Mouse (Mus musculus): ENCODE measurements at regions not wholly inside any gene's neighbourhood (a gene's known extent, or its start where the extent isn't known, plus 50 kb on each side); places are given as distances from the start of the nearest gene placed in this dataset.

GRCm38 (mm10) chr15:6934564-6934980 is 59.8 kb upstream of the Osmr start:
- DNase-seq (ENCODE audit: low read depth, low spot score): peak; percentile 88
- CTCF ChIA-PET: interaction anchor here (1.1 to 2.0 kb wide), 7 partner anchors 12 to 216 kb away, joined by 3 to 8 read pairs (median 3); no protein-coding TSS in a partner anchor

GRCm38 (mm10) chr15:6941491-6941890 is 66.7 kb upstream of the Osmr start:
- no peak for TF ChIP-seq CTCF (IDR thresholded peaks at IDR 0.05)
- ChIA-PET CTCF (no interaction called here), POLR2A (no interaction called here)
- DNase-seq (ENCODE audit: low read depth, low spot score): no peak
- no peak for ATAC-seq
- in situ Hi-C loops (cut with MboI; ENCODE audit: low pct_unique_long_range_greater_than_20kb): no loop called here
- H3K27me3 ChIP-seq: no peaks in the 10 kb centered on the region

More at GRCm38 (mm10) chr15:6934564-6934980, 59.8 kb upstream of the Osmr start:
- H3K27me3 ChIP-seq: no peaks in the 10 kb centered on the region
- TF ChIP-seq CTCF (IDR thresholded peaks at IDR 0.05): peak; percentile 44
- in situ Hi-C loops (cut with MboI; ENCODE audit: low pct_unique_long_range_greater_than_20kb): no loop called here
- peak; percentile 92 for ATAC-seq
- POLR2A ChIA-PET: interaction anchor here (0.6 kb wide), 1 partner anchor 1011 kb away, joined by 3 read pairs; no protein-coding TSS in a partner anchor

GRCm38 (mm10) chr15:6949236-6949635 is 74.5 kb upstream of the Osmr start:
- in situ Hi-C loops (cut with MboI; ENCODE audit: low pct_unique_long_range_greater_than_20kb): no loop called here
- H3K27me3 ChIP-seq: no peaks in the 10 kb centered on the region
- CTCF ChIA-PET: interaction anchor here (2.0 to 2.5 kb wide), 2 partner anchors 10 to 14 kb away, joined by 8 to 10 read pairs; no protein-coding TSS in a partner anchor
- POLR2A ChIA-PET: no interaction called here
- no peak for DNase-seq (ENCODE audit: low read depth, low spot score)
- ATAC-seq: no peak
- no peak for TF ChIP-seq CTCF (IDR thresholded peaks at IDR 0.05)

- CTCF ChIA-PET: interaction anchor here (2.0 to 2.5 kb wide), 2 partner anchors 10 to 15 kb away, joined by 8 to 10 read pairs; no protein-coding TSS in a partner anchor
These were observed 74.9 kb upstream of the Osmr start for GRCm38 (mm10) chr15:6949686-6950085.

GRCm38 (mm10) chr15:6950503-6950902 is 75.7 kb upstream of the Osmr start:
- no peak for ATAC-seq
- H3K27me3 ChIP-seq: no peaks in the 10 kb centered on the region
- DNase-seq (ENCODE audit: low read depth, low spot score): no peak
- ChIA-PET POLR2A (no interaction called here), CTCF (interaction anchor here (1.3 to 2.5 kb wide), 3 partner anchors 11 to 163 kb away, joined by 4 to 10 read pairs (median 8); no protein-coding TSS in a partner anchor)
- in situ Hi-C loops (cut with MboI; ENCODE audit: low pct_unique_long_range_greater_than_20kb): no loop called here
- no peak for TF ChIP-seq CTCF (IDR thresholded peaks at IDR 0.05)

More at GRCm38 (mm10) chr15:6949686-6950085, 74.9 kb upstream of the Osmr start:
- no peak for TF ChIP-seq CTCF (IDR thresholded peaks at IDR 0.05)
- DNase-seq (ENCODE audit: low read depth, low spot score): no peak
- in situ Hi-C loops (cut with MboI; ENCODE audit: low pct_unique_long_range_greater_than_20kb): no loop called here
- H3K27me3 ChIP-seq: no peaks in the 10 kb centered on the region
- POLR2A ChIA-PET: no interaction called here
- no peak for ATAC-seq

GRCm38 (mm10) chr15:6953556-6953955 is 78.8 kb upstream of the Osmr start:
- no peak for DNase-seq (ENCODE audit: low read depth, low spot score)
- no peak for TF ChIP-seq CTCF (IDR thresholded peaks at IDR 0.05)
- in situ Hi-C loops (cut with MboI; ENCODE audit: low pct_unique_long_range_greater_than_20kb): no loop called here
- ChIA-PET CTCF (interaction anchor here (0.9 to 1.5 kb wide), 4 partner anchors 9 to 107 kb away, joined by 3 to 4 read pairs (median 3); no protein-coding TSS in a partner anchor), POLR2A (no interaction called here)
- ATAC-seq: no peak
- H3K27me3 ChIP-seq: no peaks in the 10 kb centered on the region

GRCm38 (mm10) chr15:6953970-6954791 is 79.4 kb upstream of the Osmr start:
- ChIA-PET CTCF (no interaction called here), POLR2A (no interaction called here)
- DNase-seq (ENCODE audit: low read depth, low spot score) (peak; percentile 15), ATAC-seq (peak; percentile 54)
- in situ Hi-C loops (cut with MboI; ENCODE audit: low pct_unique_long_range_greater_than_20kb): no loop called here
- TF ChIP-seq CTCF (IDR thresholded peaks at IDR 0.05): no peak
- H3K27me3 ChIP-seq: no peaks in the 10 kb centered on the region

- DNase-seq (ENCODE audit: low read depth, low spot score) (no peak), ATAC-seq (no peak)
- CTCF ChIA-PET: interaction anchor here (1.4 kb wide), 1 partner anchor 15 kb away, joined by 3 read pairs; no protein-coding TSS in a partner anchor
- POLR2A ChIA-PET: interaction anchor here (0.8 kb wide), 1 partner anchor 47 kb away, joined by 3 read pairs; no protein-coding TSS in a partner anchor
- no peaks in the 10 kb centered on the region for H3K27me3 ChIP-seq
- in situ Hi-C loops (cut with MboI; ENCODE audit: low pct_unique_long_range_greater_than_20kb): no loop called here
- no peak for TF ChIP-seq CTCF (IDR thresholded peaks at IDR 0.05)
These were observed 85.1 kb upstream of the Osmr start for GRCm38 (mm10) chr15:6959911-6960310.

- no peak for TF ChIP-seq CTCF (IDR thresholded peaks at IDR 0.05)
- CTCF ChIA-PET: interaction anchor here (1.0 to 1.1 kb wide), 2 partner anchors 10 to 14 kb away, joined by 3 read pairs; no protein-coding TSS in a partner anchor
- in situ Hi-C loops (cut with MboI; ENCODE audit: low pct_unique_long_range_greater_than_20kb): no loop called here
- DNase-seq (ENCODE audit: low read depth, low spot score) (no peak), ATAC-seq (no peak)
- POLR2A ChIA-PET: interaction anchor here (0.8 kb wide), 1 partner anchor 48 kb away, joined by 3 read pairs; no protein-coding TSS in a partner anchor
- no peaks in the 10 kb centered on the region for H3K27me3 ChIP-seq
These were observed 86.3 kb upstream of the Osmr start for GRCm38 (mm10) chr15:6960753-6961746.

- POLR2A ChIA-PET: no interaction called here
- no peaks in the 10 kb centered on the region for H3K27me3 ChIP-seq
- in situ Hi-C loops (cut with MboI; ENCODE audit: low pct_unique_long_range_greater_than_20kb): no loop called here
- ATAC-seq: no peak
- no peak for DNase-seq (ENCODE audit: low read depth, low spot score)
- CTCF ChIA-PET: interaction anchor here (1.1 to 1.7 kb wide), 2 partner anchors 12 to 96 kb away, joined by 4 read pairs; no protein-coding TSS in a partner anchor
- no peak for TF ChIP-seq CTCF (IDR thresholded peaks at IDR 0.05)
These were observed 89.9 kb upstream of the Osmr start for GRCm38 (mm10) chr15:6964635-6965034.
